Mouse (Mus musculus) fibroblast of lung, adult 2 months (primary cell): ENCODE results near the gene Tfcp2.

Experiments
- DNase-seq: peaks from one replicate; pipeline ENCODE4 v3.0.0-alpha.2; 2011; ENCODE audit warnings: low read depth

Gene Tfcp2

GRCm38 (mm10) chr15:100551326-100552307, at the start of gene Tfcp2:
Tfcp2 (minus strand) TSS chr15:100552008.
- peak; percentile 99 for DNase-seq

- DNase-seq, result no peak
Observed at GRCm38 (mm10) chr15:100600696-100601272, 49.0 kb upstream of the Tfcp2 start.

GRCm38 (mm10) chr15:100600047-100600695, 48.4 kb upstream of the Tfcp2 start:
- DNase-seq, result peak; percentile 34

- DNase-seq, result no peak
Observed at GRCm38 (mm10) chr15:100599276-100600046, 47.7 kb upstream of the Tfcp2 start, which contains the start of gene Pou6f1. Pou6f1 (minus strand) TSS chr15:100599984.

DNA sequence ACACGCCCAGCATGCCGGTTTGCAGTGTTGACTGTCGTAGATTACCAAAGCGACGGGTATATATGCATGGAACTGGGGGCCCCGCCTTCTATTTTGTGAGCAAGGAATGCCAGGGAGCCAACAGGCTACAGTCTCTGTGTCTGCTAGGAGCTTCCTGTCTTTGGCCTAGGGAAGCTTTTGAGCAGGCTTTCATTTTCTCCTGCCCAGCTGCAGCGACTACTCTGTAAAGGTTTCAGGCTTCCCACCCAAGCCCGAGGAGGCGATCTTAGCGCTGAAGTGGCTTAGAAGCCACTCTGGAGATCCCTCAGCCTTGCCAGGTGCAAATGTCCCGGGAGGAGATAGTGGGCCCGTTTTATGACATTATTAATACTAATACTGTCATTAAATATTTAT, 47.1 kb upstream of the Tfcp2 start:
- no peak for DNase-seq

DNA sequence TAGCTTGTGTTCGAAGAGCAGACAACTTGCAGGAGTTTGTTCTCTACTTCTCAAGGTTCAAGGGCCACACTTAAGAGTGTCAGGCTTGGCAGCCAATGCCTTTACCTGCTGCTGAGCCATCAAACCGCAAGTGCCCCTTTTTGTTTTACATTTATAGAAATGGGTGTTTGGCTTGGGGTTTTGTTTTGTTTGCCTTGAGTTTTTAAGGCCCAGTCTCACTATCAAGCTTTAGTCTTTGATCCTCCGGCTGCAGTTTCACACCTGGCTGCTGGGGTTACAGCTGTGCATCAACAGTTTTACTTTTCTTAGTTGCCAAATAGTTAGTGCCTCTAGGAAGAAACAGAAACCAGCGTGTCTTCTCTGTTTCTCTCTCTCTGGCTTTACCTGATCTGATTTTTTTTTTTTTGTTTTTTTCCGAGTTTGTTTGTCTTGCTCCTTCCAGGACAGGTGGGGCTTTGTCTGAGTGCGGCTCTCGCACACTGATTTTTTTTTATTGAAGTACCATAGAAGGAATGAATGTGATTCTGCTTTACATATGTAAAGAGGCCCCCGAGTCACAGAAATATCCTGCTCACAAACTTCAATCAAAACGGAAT, 46.6 kb upstream of the Tfcp2 start:
- DNase-seq, result no peak

GRCm38 (mm10) chr15:100592817-100593216, 41.0 kb upstream of the Tfcp2 start:
- no peak for DNase-seq

- DNase-seq, result no peak
Observed at GRCm38 (mm10) chr15:100590436-100590835, 38.6 kb upstream of the Tfcp2 start.

GRCm38 (mm10) chr15:100588297-100588696, 36.5 kb upstream of the Tfcp2 start:
- DNase-seq, result no peak

GRCm38 (mm10) chr15:100587166-100587565, 35.4 kb upstream of the Tfcp2 start:
- DNase-seq, result no peak

DNA sequence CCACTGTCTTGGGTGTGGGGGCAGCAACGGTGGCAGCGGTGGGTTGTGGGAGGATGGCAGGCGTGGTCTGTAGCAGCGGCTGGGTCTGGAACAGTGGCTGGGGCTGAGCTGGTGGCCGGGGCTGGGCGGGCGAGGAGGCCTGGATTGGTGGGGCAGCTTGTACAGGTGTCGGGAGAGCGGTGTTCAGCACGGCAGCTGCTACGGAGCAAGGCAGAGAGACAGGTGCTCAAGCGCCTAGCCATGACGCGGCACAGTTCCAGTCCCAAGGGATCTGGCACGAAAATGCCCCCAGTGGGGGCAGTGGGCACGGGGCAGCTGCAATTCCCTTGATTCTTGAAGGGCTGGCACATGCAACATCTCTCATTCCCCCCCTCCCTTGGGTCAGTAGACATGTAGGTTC, 34.1 kb upstream of the Tfcp2 start:
- DNase-seq, result no peak

DNA sequence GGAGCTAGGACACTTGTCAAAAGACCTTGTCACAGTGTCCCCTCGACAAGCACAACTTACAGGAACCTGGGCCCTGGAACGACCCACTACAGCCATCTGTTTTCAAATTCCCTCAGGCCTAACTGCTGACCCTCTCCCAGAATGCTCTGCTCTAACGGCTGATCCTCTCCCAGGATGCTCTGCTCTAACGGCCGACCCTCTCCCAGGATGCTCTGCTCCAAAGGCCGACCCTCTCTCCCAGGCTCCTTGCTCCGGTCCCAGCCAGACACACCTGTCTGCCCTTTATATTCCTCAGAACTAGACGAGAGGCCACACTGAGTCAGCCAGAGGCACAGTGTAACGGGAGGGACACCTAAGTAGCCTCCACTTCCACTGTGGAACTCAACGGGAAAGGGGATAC, 28.3 kb upstream of the Tfcp2 start:
- no peak for DNase-seq

DNA sequence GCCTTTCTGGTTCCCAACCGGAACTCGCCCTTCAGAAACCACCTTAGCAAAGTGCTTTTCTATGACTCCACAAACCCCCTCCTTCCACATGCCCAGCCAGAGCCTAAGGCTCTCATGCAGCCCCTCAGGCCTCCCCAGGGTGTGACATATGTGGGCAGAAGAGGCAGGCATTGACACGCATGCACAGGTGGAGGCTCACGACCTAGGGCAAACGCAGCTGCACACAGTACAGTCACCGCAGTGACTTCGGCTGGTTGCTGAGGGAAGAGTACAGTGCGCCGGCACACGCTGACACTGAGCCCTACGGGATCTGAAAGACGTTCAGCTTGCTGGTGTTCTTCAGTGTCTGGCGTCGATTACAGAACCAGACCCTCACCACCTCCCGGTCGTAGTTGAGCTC, 26.2 kb upstream of the Tfcp2 start:
- DNase-seq, result no peak

- DNase-seq, result no peak
Observed at GRCm38 (mm10) chr15:100576810-100577209, 25.0 kb upstream of the Tfcp2 start.

DNA sequence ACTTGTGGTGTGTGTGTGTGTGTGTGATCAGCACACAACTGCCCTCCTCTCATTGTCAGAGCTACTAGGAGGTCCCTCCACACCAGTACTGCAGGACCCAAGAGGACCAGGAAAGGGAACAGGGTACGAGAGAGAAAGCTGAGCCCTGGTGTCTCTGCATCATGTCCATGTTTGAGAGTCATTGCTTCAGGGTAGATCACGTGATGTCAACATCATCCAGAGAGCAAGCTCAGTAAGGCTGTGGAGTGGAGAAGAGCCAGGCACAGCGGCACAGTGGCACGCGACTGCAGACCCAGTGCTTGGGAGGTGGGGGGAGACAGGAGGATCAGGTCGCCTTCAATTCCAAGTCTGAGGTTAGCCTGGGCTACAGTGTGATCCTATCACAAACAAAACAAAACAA, 24.6 kb upstream of the Tfcp2 start:
- no peak for DNase-seq

GRCm38 (mm10) chr15:100575366-100575765, 23.6 kb upstream of the Tfcp2 start:
- no peak for DNase-seq

DNA sequence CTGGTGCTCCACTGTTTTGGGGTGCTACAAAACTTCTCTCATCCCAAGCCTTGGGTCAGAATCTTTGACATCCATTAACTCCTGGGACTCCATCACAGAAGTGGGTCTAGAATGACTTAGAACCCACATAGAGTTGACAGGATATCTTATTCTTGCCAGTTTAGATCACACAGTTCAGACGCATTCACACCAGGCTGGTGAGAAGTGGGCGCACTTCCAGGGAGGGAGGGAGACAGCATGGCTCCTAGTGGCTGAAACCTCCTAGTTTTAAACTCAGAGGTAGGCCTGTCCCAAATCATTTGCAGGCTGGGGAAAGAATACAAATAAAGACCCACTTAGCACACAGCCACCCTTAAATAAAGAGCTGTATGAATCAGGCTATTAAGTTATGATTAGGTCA, 22.6 kb upstream of the Tfcp2 start:
- DNase-seq, result no peak

- peak; percentile 43 for DNase-seq
Observed at GRCm38 (mm10) chr15:100573946-100574345, 22.1 kb upstream of the Tfcp2 start.

DNA sequence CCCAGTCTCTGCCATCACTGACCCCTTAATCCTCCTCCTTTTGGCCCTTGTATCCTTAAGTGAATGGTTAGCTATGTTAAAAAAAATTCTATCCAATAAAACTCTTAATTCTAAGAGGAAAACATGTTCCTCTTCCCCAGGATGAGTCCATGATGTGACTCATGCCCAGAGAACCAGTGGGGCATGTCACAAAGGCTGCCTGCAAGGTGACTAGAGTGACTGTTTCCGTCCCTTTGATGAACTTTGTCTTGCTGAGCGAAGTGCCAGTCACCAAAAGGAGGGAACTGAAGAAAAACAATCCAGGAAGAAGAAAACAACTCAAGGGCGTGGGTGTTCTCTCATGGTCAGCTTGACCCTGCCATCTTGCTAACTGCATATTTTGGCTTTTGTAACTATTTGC, 17.4 kb upstream of the Tfcp2 start:
- DNase-seq, result no peak

- no peak for DNase-seq
Observed at GRCm38 (mm10) chr15:100566531-100566930, 14.7 kb upstream of the Tfcp2 start.

GRCm38 (mm10) chr15:100557705-100558433, 6.1 kb upstream of the Tfcp2 start:
- DNase-seq, result no peak
